Mouse (Mus musculus): ENCODE results near the gene Vamp4.

- TF ChIP-seq ZC3H11A (IDR thresholded peaks at IDR 0.05; ENCODE audit: borderline replicate concordance, low read depth, low read length) (no peak), CHD2 (IDR thresholded peaks at IDR 0.05; ENCODE audit: low read depth, low read length) (no peak), HCFC1 (IDR thresholded peaks at IDR 0.05; ENCODE audit: borderline replicate concordance, insufficient read depth, low read length) (no peak), ZNF384 (IDR thresholded peaks at IDR 0.05; ENCODE audit: low read depth, low read length) (no peak)
These were observed 22.7 kb upstream of the Vamp4 start for GRCm38 (mm10) chr1:162547607-162548006.
